Mouse (Mus musculus) erythroblast, embryonic 14.5 days (primary cell): ENCODE measurements around the gene Kif5a. TPM values are rescaled to one million over a fixed set of nuclear protein-coding genes. Genes with fewer than 3 reads are reported as not detected.

ENCODE experiments used
- H3K27me3 ChIP-seq: 2 replicates; pipeline ENCODE4 v1.6.1; 2012; ENCODE audit warnings: inconsistent platforms; ENCODE audit not compliant: control insufficient read depth
- H3K36me3 ChIP-seq: 2 replicates; pipeline ENCODE4 v1.6.1; 2012; ENCODE audit warnings: mild to moderate bottlenecking, inconsistent platforms; ENCODE audit not compliant: control insufficient read depth
- H3K4me1 ChIP-seq: 2 replicates; pipeline ENCODE4 v1.6.1; 2012; ENCODE audit warnings: inconsistent platforms; ENCODE audit not compliant: control insufficient read depth
- H3K4me3 ChIP-seq: replicated peaks from 2 replicates; pipeline ENCODE3; 2012; ENCODE audit warnings: moderate library complexity, mild to moderate bottlenecking, inconsistent platforms
- H3K9me3 ChIP-seq: 2 replicates; pipeline ENCODE4 v1.6.1; 2012; ENCODE audit warnings: low read length, inconsistent platforms, mixed read lengths; ENCODE audit not compliant: control insufficient read depth
- GATA1 ChIP-seq: IDR thresholded peaks from 2 replicates; pipeline ENCODE4 v1.6.1; 2012; ENCODE audit warnings: low read length, inconsistent platforms, mixed read lengths
- TAL1 ChIP-seq: IDR thresholded peaks from 3 replicates; pipeline ENCODE4 v1.6.1; 2012; ENCODE audit warnings: low read length, inconsistent platforms, mixed read lengths
- polyA plus RNA-seq: library from polyadenylated mRNA; stranded (reverse); fragments of >175 nt; gene quantifications from 2 replicates; pipeline ENCODE4 v1.2.3, GENCODE M21; 2012

Gene Kif5a
- polyA plus RNA-seq, 1 experiment, result 0.03 TPM

DNA sequence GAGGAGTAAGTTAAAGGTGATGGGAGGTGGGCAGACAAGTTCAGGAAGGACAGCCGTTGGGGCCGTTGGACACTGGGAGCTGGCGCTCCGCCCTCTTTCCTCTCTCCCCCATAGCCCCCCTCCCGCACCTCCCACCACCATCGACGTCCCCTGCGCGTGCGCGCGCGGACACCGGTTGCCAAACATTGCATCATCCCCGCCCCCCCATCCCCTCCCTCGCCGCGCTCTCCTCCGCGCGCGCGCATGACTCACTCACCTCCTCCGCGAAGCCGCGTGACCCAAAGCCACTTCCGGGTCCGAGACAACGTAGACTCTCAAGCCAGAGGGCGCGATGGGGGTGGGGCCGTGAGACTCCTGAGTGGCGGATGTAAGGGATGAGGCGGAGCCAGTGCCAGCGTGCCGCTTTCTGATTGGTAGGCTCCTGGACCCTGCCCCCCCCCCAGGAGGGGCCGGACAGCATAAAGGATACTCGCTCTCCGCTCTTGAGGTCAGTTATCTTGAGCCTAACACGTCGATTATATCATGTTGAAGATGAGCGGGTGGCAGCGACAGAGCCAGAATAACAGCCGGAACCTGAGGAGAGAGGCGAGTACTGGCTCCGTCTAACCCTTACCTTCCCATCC is 27.3 kb upstream of the Kif5a start:
- Histone ChIP-seq H3K4me1 (peaks cover 85% of the 10 kb centered on the region), H3K36me3 (peaks cover 64% of the 10 kb centered on the region)

DNA sequence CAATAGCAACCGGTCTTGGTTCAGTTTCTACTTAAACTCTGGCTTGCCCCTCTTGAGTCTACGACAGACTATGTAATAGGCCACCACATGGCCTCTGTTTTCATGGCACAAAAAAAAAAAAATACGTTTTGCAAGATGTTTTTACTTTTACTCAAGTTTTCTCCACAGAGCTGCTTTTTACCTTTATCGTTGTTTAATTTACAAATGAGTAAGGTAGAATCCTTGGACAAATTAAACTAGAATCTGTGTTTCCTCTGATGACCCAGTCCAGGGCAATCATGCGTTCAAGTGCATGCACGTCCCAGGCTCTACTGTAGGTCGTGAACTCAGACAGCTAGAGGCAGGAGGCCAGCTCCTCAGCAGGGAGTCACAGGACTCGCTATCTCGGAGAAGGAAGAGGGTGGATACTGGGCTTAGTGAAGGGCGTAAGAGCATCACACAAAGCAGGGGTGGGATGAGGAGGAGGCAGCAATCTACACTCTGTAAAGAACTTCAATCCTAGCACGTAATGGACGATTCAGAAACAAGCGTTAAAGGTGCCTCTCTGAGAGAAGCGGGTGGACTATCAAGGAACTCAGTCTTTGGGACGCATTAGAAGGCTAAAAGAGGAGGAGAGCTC is 26.5 kb upstream of the Kif5a start:
- TF ChIP-seq GATA1 (peak; percentile 3; the same call in 1 of the 2 replicates), TAL1 (no peak)
- peaks cover 82% of the 10 kb centered on the region for H3K4me1 ChIP-seq

More for the DNA sequence above, 27.3 kb upstream of the Kif5a start:
- Histone ChIP-seq H3K9me3 (no peaks in the 10 kb centered on the region), H3K4me3 (peak overlapping the region; percentile 82), H3K27me3 (no peaks in the 10 kb centered on the region)
- TF ChIP-seq TAL1 (no peak), GATA1 (no peak)

DNA sequence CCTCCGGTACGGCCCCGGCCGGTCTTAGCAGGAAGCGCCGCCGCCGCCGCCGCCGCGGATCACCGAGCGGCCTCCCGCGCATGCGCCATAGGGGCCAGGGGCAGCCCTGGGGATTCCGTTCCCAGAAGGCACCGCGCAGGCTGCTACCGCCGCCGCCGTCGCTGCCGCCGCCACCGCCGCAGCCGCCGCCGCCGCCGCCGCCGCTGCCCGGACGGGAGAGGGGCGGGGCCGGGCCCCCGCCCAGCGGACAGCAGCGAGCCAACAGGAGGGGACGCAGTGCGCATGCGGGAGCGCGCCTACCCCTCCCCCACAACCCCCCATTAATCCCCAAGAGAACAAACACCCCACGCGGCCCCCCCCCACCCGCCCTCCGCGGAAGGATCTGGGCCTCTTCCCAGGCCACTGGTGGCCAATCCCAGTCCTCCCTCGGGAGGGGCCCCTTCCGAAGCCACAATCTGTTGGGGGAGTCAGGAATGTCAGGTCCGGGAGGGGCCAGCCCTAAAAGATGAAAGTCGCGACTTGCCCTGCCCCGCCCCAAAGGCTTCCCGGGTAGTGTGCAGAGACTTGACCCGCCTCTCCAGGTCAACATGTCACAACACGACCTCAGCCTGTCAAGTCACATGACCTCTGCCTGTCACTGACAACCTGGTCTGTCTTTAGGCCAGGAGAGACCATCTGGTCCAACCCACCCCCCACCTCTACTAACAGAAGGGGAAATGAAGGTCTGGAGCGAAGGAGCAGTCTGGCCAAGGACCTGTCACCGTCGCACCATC is 25.8 kb upstream of the Kif5a start, which contains the start of gene Mbd6:
Gene Mbd6 (minus strand): TSS at position 219 of the 773 bp plus-strand sequence.
- no peak for TF ChIP-seq TAL1
- TF ChIP-seq GATA1, result no peak
- peaks cover 79% of the 10 kb centered on the region for H3K4me1 ChIP-seq
- no peaks in the 10 kb centered on the region for H3K27me3 ChIP-seq
- no peaks in the 10 kb centered on the region for H3K9me3 ChIP-seq
- peak within 1 kb of the TSS; percentile 82 for H3K4me3 ChIP-seq
- H3K36me3 ChIP-seq, result peaks cover 64% of the 10 kb centered on the region

More for the DNA sequence above, 26.5 kb upstream of the Kif5a start:
- Histone ChIP-seq H3K27me3 (no peaks in the 10 kb centered on the region), H3K36me3 (peaks cover 64% of the 10 kb centered on the region), H3K9me3 (no peaks in the 10 kb centered on the region), H3K4me3 (peak overlapping the region; percentile 82)

DNA sequence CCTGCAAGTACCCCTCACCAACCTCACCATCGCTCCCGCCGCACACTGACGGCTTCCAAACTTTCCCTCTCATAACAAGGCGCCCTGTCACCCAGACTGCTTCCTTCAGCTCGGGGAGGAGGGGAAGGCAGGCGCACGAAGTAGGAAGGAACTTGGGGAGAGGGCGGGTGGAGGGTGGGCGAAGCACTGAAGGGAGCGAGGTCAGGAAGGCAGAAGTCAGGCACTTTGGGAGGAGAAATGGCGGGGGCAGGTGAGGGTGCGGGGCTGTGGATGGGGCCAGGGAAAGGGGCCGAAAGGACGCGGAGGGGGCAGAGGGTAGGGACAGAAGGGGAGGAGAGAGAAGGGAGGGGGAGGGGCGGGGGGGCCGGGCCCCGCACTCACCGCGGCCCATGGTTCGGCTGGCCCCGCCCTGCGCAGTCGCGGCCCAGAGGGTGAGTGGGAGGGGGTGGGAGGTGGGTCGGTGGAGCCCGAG is 25.2 kb upstream of the Kif5a start:
- Histone ChIP-seq H3K27me3 (no peaks in the 10 kb centered on the region), H3K4me3 (peak overlapping the region; percentile 82), H3K9me3 (no peaks in the 10 kb centered on the region), H3K36me3 (peaks cover 64% of the 10 kb centered on the region), H3K4me1 (peaks cover 73% of the 10 kb centered on the region)
- no peak for TF ChIP-seq TAL1
- TF ChIP-seq GATA1, result no peak

DNA sequence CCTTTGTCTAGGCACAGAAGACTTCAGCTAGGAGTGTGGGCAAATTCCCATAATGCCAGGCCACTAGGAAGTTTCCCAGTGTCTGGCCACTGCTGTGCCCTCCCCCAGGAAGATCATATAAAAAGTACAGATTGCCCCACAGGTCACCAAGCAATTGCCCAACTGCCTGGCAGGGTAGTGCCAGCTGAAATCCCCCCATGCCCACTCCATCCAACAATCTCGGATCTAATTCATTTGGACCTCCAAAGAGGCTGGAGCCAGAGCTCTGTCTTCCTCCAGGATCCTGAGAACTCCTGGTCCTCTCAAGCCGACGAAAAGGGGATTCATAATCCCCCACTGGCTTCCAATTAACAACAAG is 24.8 kb upstream of the Kif5a start:
- no peaks in the 10 kb centered on the region for H3K9me3 ChIP-seq
- H3K4me3 ChIP-seq, result peak overlapping the region; percentile 82
- H3K4me1 ChIP-seq, result peaks cover 69% of the 10 kb centered on the region
- TF ChIP-seq TAL1, result no peak
- TF ChIP-seq GATA1, result no peak
- H3K36me3 ChIP-seq, result peaks cover 64% of the 10 kb centered on the region
- no peaks in the 10 kb centered on the region for H3K27me3 ChIP-seq

DNA sequence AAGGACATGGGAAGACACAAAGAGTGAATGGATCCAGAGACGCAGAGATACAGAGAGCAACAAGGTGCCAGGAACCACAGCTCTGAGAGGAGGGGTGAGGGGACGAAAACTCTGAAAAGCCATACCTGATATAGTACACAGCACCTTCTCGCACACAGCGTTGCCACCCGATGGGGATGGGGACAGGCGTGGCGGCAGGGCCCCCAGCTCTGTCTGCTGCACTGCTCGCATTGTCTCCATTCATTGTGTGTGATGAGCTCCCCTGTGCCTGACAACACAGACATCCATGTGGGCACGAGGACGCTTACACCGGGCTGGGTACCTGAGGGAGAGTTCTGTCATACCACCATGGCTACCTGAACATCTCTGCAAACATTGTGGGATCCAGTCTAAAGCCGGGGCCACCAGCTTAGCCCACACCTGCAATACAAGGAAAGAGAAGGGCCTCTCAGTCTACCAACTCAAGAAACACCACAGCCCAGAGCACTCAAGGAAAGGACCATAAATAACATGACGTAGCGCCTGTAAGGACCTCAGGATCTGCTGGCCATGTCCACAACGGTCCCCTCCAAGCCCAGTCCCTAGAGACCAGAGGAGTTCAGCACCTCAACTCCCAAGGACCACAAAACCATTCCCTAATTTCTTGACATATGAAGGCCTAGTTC is 24.3 kb upstream of the Kif5a start:
- Histone ChIP-seq H3K36me3 (peaks cover 64% of the 10 kb centered on the region), H3K9me3 (no peaks in the 10 kb centered on the region), H3K4me3 (peak overlapping the region; percentile 82), H3K27me3 (no peaks in the 10 kb centered on the region), H3K4me1 (peaks cover 64% of the 10 kb centered on the region)
- TF ChIP-seq TAL1 (no peak), GATA1 (no peak)

DNA sequence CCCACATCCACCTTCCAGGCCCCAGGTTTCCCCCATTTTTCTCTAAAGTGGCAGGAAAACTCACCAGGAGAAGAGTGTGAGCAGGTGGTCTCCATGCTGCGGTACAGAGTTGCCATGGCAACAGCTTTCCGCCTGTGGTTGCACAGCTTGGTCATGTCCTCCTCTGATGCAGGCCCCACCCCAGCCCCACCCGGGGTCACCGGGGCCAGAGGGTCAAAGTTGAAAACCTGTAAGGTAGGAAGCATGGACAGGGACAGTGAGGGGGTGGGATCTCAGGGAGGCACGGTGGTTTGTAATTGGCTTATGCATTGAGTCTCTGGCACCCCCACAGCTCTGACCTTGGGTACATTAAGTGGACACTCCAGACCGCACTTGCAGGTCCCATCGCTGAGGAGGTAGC is 23.6 kb upstream of the Kif5a start:
- peaks cover 57% of the 10 kb centered on the region for H3K4me1 ChIP-seq
- TF ChIP-seq GATA1, result no peak
- TF ChIP-seq TAL1, result no peak
- H3K9me3 ChIP-seq, result no peaks in the 10 kb centered on the region
- H3K27me3 ChIP-seq, result no peaks in the 10 kb centered on the region
- peaks cover 65% of the 10 kb centered on the region for H3K36me3 ChIP-seq
- peak overlapping the region; percentile 82 for H3K4me3 ChIP-seq

DNA sequence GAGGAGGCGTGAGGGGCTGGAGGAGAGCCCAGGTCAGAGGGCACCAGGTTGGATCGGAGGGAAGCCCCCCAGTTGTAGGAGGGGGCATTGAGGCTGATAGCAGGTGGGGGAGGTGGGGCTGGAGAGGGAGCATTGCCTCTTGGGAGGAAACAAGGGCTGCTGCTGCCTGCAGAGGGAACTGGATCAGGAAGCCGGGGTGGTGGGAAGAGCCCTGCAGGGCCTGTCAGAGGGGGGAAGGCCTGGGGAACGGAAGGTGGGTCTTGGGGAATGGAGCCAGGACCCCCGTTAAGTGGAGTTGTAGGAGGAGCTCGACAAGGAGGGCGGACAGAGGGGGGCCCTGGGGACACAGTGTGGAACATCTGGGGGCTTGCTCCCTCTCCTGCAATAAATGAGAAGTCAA is 23.0 kb upstream of the Kif5a start:
- peaks cover 53% of the 10 kb centered on the region for H3K4me1 ChIP-seq
- TF ChIP-seq GATA1, result no peak
- TF ChIP-seq TAL1, result no peak
- H3K4me3 ChIP-seq, result peak overlapping the region; percentile 82
- no peaks in the 10 kb centered on the region for H3K9me3 ChIP-seq
- peaks cover 67% of the 10 kb centered on the region for H3K36me3 ChIP-seq
- no peaks in the 10 kb centered on the region for H3K27me3 ChIP-seq

DNA sequence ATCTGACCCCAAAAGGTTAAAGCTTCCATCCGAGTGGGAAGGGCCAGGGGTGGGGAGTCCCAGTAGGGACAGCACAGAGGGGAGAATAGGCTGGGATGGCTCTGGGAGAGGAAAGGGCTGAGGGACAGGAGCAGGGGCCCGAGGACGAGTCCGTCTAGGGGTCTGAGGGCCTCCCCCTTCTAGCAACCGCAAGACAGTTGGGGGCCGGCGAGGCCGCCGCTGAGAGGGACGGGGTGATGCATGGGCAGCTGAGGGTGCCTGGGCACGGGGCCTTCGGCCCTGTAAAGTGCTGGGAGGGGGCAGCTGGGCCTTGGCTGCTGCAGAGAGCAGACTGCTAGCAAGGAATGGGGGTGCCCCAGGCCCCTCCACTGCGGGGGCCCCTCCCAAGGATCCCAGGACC is 22.5 kb upstream of the Kif5a start:
- Histone ChIP-seq H3K4me3 (no peak overlapping the region), H3K36me3 (peaks cover 73% of the 10 kb centered on the region), H3K27me3 (no peaks in the 10 kb centered on the region), H3K9me3 (no peaks in the 10 kb centered on the region), H3K4me1 (peaks cover 49% of the 10 kb centered on the region)
- TF ChIP-seq TAL1 (no peak), GATA1 (no peak)
